Mouse (Mus musculus): ENCODE data around the gene Ttc39d.

DNA sequence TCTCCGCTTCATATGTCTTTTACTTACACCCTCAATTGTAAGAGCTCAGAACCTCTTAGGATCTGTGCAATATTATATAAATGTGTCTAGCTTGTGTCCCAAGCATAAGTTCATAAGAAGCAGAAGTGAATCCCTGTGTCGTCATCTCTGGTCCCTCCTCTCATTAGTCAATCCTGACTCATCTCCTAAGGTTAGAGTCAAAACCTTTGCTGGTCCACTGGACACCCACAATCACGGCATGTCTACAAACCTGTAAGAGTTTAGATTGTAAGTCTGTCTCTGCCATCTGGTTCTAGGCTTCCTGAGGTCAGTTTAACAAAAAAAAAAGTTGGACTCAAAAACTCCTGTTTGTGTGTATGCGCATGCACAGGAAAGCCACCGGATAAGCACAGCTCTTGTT is 34.5 kb upstream of the Ttc39d start:
- TF ChIP-seq CTCF (IDR thresholded peaks at IDR 0.05; ENCODE audit: insufficient read depth, low read depth, low read length) (no peak), POLR2A (IDR thresholded peaks at IDR 0.05; ENCODE audit: insufficient read depth, low read depth, low read length) (no peak)
